Mouse (Mus musculus): ENCODE data around the gene Hexa.
A peak's percentile ranks its signal among the peaks of the same experiment; 100 is the strongest.

Gene Hexa

GRCm38 (mm10) chr9:59553719-59554118 is 14.4 kb downstream of the Hexa start:
- DNase-seq (ENCODE audit: low spot score) = no peak

DNA sequence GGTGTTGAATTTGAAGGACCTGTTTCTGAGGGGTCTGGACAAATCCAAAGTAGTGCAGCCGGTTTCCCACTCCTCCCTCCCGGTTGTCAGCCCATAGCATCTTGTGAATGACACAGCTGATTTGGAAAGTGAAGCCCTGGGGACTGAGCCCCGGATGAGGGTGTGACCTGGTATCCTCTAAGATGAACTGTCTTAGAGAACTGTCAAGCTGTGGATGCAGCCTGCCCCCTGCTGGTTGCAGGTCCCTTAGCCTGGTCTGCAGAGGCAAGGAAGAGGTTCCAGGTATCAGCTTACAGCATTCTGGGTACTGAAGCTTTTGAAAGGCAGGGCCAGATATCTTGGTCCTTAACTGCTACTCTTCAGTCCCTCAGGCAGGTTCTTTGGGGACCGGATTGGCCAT is 26.3 kb downstream of the Hexa start:
- peak; percentile 49 for DNase-seq (ENCODE audit: low spot score)

DNA sequence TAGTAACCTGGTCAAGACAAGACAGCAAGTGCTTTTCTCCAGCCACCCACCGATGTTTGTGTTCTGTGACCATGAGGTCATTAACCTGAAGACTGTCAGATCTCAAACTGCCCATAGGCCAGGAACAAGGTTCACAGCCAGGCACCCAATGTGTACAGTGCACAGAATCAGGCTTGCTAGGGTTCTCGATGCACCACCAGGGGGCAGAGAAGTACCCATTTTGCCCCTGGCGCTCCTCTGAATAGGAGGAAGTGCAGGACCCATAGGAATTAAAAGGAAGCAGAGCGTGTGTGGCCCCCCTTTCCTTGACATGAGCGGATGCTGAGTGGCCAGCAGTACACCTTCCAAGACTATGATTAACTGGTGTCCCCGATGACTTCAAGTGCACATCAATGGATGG is 27.8 kb downstream of the Hexa start:
- DNase-seq (ENCODE audit: low spot score) = peak; percentile 40

DNA sequence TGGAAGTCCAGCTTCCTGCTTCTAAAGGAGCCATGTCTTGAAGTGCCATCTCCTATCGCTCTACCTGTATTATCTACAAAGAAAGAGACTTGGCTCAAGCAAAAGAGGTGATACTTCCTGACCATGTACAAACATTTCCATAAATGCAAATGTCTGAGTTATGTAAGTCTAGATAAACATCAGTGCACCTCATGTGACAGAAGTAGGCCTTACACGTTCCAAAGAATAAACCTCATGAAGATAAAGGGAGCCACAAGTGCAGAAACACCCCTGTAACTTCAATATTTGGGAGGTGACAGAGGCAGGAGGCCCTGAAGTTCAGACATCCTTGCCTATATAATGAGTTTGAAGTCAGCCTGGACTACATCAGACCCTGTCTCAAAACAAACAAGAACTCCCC is 32.5 kb downstream of the Hexa start:
- DNase-seq (ENCODE audit: low spot score) = no peak

DNA sequence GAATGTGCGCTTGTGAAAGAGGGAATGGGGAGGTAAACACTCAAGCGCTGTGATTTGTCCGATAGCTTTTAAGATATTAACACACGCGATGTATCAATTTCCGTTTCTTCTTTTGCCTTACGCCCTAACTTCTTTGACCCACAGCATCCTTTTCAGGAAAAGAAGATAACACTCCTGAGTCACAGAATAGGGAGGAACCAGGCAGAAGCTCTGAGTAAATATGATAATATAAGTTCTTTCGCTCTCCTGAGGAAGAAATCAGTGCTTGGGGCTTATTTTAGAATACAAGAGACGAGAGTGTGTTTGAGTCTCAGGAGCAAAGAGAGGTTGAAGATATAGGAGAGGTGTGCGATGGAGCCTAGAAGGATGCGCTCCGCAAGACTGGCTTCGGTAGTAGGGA is 38.1 kb downstream of the Hexa start:
- no peak for DNase-seq (ENCODE audit: low spot score)

DNA sequence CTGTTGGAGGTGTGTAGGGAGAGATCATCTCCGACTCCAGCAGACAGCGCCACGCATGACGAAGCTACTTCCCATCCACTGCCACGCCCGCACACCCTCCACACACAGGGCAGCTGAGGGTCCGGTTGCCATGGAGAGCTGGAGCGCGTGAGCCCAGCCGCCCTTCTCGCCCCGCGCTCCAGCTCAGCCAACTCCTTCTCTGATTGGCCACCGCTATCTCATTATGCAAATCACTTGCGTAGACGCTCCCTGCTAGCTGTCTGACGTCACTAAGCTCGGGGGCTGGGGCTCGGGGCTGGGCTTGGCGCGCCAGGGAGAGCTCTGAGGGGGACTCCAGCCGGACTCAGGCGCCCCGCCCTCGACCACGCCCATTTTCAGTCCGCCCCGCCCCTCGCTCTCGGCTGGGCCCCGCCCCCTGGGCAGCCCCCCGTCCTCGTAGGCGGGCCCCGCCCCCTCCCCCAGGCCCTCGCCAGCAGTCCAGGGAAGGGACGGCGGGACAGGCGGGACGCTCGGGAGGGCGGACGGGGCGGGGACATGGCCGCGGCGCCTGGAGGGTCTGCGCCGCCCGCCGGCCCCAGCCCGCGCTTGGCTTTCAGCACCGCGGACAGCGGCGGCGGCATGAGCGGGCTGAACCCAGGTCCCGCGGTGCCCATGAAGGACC is 38.6 kb downstream of the Hexa start, which contains the start of gene Celf6:
Gene Celf6, plus strand, starts transcription at position 74 of the 661 bp plus-strand sequence.
- DNase-seq (ENCODE audit: low spot score) = peak; percentile 37

DNA sequence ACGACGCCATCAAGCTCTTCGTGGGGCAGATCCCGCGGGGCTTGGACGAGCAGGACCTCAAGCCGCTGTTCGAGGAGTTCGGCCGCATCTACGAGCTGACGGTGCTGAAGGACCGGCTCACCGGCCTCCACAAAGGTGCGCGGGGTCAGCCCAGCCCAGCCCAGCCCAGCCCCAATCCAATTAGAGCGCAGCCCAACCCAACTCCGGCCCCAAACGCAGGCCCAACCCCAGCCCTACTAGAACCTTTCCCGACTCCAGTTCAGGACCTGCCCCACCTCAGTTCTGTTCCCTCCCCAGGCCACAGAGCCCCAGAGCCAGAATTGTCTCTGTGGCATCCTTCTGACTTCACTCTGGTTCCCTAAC is 39.1 kb downstream of the Hexa start:
- DNase-seq (ENCODE audit: low spot score) = no peak

DNA sequence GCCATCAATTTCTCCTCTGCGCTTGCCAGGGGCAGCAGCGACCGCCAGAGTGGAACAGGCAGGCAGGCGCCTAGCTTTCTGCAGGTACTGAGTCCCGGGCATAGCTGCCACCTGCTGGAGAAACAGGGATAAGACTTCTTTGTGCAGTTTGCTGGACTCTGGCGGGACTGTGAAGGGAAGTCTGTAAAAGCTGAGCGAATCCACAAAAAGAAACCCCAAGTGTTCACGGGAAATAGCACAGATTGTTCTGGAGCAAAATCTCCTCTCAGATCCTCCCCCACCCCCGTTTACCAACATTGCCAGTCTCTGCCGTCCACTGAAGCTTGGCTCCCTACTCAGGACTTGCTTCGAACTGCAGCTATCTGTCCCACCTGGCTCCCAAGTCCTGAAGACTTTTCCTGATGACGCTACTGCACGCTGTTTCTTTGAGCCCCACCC is 45.5 kb downstream of the Hexa start:
- peak; percentile 27 for DNase-seq (ENCODE audit: low spot score)

- no peak for DNase-seq (ENCODE audit: low spot score)
Observed at GRCm38 (mm10) chr9:59588252-59588651, 48.9 kb downstream of the Hexa start.

DNA sequence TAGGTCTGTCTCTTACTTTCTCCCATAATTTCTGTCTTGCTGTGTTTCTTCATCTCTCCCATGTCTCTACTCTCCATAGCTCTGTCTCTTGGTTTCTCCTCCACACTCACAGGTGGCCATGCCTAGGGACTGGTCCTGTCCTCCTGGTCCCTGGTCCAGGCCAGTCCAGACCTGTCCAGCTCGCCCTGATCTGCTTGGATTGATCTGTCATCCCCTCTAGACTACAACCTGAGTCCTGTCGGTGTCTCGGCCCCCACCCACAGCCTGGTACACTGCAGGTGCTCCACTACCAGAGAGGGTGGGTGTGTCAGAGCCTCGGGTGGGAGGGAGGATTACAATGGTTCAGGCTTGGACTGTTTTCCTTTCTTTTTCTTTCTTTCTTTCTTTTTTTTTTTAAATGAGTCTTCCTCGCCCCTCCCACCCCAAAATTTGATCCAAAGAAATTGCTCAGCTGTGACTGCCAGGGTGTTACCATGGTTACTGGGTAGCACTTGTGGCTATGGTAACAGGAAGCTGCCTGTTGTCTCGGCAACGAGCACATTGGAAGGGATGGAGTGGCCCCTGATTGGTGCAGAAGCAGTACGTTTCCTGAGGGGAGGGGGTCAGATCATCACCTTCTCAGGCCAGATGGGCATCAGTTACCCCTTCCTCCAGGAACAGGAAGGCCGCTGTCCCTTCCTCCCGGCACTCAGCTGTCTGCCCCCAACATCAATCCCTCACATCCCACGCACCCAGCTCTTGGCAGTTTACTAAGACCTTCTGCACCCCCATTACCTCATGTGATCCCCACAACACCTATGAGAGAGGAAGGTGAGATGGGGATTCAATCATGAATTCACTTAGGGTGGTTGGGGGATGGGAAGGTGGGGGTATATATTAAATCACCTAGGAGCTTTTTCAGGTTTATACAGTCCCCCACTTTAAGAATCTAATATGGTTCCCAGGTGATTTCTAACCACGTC is 49.7 kb downstream of the Hexa start:
- no peak for DNase-seq (ENCODE audit: low spot score)

DNA sequence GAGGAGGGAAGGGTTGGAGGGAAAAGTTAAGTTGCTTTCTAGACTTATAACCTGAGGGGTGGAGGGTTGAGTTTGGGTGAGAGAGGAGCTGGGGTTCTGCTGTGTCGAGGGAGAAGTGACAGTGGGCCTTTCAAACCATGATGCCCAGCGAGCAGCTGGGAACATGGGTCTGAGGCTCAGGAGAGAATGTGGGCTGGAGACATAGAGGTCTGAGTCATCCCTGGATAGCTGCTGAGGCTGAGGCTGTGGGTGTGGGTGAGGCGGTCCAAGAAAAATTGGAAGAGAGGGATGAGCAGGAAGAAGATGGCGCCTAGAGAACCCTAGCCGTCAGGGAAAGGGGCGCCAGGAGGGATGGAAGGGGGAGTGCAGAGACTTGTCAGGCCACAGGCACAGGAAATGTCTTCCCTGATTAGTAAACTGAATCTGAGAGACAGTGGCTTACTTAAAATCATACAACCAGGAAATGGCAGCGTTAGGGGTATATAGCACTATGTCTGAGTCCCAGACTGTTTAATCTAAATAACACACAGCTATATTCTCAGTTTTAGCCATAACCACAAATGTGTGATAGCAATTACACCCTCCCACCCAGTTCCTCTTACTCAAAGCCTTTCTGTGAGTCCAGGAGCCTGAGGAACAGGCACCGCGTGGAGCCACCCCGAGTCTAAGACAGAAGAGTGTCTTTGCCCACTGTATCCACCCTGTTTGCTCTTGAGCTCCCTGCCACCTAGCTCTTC is 50.5 kb downstream of the Hexa start:
- no peak for DNase-seq (ENCODE audit: low spot score)

- DNase-seq (ENCODE audit: low spot score) = no peak
Observed at GRCm38 (mm10) chr9:59601661-59602060, 62.3 kb downstream of the Hexa start.

DNA sequence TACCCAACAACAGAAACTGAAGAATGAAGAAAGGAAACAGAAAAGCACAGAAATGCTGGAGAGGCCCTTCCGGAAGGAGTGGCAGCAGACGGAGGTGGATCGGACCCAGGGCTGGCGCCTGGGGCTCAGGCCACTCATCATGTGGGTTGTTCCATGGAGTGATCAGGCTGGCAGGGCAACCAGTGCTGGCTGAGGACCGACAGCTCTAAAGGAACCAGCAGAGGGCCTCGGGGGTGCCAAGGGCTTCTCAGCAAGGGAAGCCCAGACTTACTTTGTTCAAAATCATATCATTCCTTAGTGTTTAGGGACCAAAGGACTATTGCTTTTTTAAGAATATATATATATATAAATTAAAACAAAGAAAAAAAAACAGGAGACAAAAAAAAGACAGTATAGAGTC is 66.6 kb downstream of the Hexa start:
- DNase-seq (ENCODE audit: low spot score) = no peak

- no peak for DNase-seq (ENCODE audit: low spot score)
Observed at GRCm38 (mm10) chr9:59610950-59611349, 71.6 kb downstream of the Hexa start.
